Mouse (Mus musculus) forebrain, embryonic 13.5 days (tissue): ENCODE results near the gene Nutf2-ps1. TPM values are rescaled to one million over a fixed set of nuclear protein-coding genes. Genes with fewer than 3 reads are reported as not detected.
"Not testable (repeated sequence)": the region's sequence is repeated elsewhere in the genome, so short reads cannot be mapped to it uniquely, and the experiment has no call there.

Source experiments
- ATAC-seq: fragments of 200-750 bp; cut with Nextera tagmentation; 2 replicates; pipeline ENCODE4 v1.8.0; 2017
- H3K27ac ChIP-seq: fragments of 300-500 bp; sonication (generic); 2 replicates; pipeline ENCODE4 v1.5.1; 2015; ENCODE audit warnings: inconsistent platforms, mild to moderate bottlenecking, moderate library complexity
- H3K27me3 ChIP-seq: fragments of 300-500 bp; sonication (generic); 2 replicates; pipeline ENCODE4 v1.6.1; 2015; ENCODE audit warnings: mild to moderate bottlenecking, inconsistent platforms
- H3K36me3 ChIP-seq: fragments of 300-500 bp; sonication (generic); 2 replicates; pipeline ENCODE4 v1.6.1; 2015; ENCODE audit warnings: mild to moderate bottlenecking, inconsistent platforms; ENCODE audit not compliant: poor library complexity, severe bottlenecking
- H3K4me1 ChIP-seq: fragments of 300-500 bp; sonication (generic); 2 replicates; pipeline ENCODE4 v1.6.1; 2015; ENCODE audit warnings: inconsistent platforms
- H3K4me2 ChIP-seq: fragments of 300-500 bp; sonication (generic); 2 replicates; pipeline ENCODE4 v1.6.1; 2015; ENCODE audit warnings: inconsistent platforms, mild to moderate bottlenecking, moderate library complexity
- H3K4me3 ChIP-seq: fragments of 300-500 bp; sonication (generic); 2 replicates; pipeline ENCODE4 v1.5.1; 2015; ENCODE audit warnings: mild to moderate bottlenecking, inconsistent platforms
- H3K9ac ChIP-seq: fragments of 300-500 bp; sonication (generic); 2 replicates; pipeline ENCODE4 v1.6.1; 2015; ENCODE audit warnings: mild to moderate bottlenecking, inconsistent platforms
- H3K9me3 ChIP-seq: fragments of 300-500 bp; sonication (generic); replicated peaks from 2 replicates; pipeline ENCODE4 v1.6.1; 2016; ENCODE audit warnings: inconsistent platforms
- WGBS: fragments of 180-500 bp; shearing (Covaris S2); methylation state at CpG from one replicate; pipeline ENCODE4 v1.1.7; 2015; 5-methylcytosine and 5-hydroxymethylcytosine counted together
- polyA plus RNA-seq: library from polyadenylated mRNA; unstranded; fragments of >200 nt; fragmentation: Nextera tagmentation; extraction: Ambion mirVana; gene quantifications from 2 replicates; pipeline ENCODE4 v1.2.1, GENCODE M21; 2015

The Nutf2-ps1 gene
- 412 and 436 TPM in 2 replicates for polyA plus RNA-seq

DNA sequence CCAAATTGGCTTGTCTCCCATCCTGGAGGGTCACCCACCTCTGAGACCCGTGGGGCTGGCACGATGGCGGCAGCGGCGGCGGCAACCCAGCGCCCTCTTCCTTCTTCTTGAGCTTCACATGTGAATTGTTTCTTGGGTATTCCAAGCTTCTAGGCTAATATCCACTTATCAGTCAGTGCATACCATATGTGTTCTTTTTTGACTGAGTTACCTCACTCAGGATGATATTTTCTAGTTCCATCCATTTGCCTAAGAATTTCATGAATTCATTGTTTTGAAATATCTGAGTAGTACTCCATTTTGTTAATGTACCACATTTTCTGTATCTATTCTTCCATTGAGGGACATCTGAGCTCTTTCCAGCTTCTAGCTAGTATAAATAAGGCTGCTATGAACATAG, at the start of gene Nutf2-ps1:
TSS of gene Nutf2-ps1 (minus strand) at position 101 of the 400 bp plus-strand sequence.
- not testable (repeated sequence) for H3K4me1 ChIP-seq, H3K36me3 ChIP-seq, H3K4me2 ChIP-seq, ATAC-seq, H3K4me3 ChIP-seq, H3K27ac ChIP-seq, H3K9ac ChIP-seq, H3K27me3 ChIP-seq
- 94% methylated on average over 7 of the region's 7 CpGs for WGBS
- peaks cover 24% of the 10 kb centered on the region for H3K9me3 ChIP-seq

DNA sequence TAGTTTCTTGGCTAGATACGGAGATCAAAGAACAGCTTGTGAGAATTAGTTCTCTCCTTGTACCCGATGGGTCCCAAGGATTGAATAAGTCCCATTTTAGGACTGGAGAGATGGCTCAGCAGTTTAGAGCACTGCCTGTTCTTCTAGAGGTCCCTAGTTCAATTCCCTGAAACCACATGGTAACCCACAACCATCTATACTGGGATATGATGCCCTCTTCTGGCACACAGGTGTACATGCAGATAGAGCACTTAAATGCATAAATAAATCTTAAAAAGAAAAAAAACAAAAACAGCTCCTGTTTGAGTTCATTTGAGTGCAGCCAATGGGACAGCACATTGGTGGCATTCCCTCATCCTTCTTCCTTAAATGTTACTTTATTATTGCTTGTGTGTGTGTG, 49.2 kb upstream of the Nutf2-ps1 start:
- H3K27ac ChIP-seq, result no peak overlapping the region
- H3K4me1 ChIP-seq, result no peaks in the 10 kb centered on the region
- no peak for ATAC-seq
- no peak overlapping the region for H3K4me3 ChIP-seq
- H3K9ac ChIP-seq, result no peak overlapping the region
- H3K36me3 ChIP-seq, result peaks cover 83% of the 10 kb centered on the region
- no peak overlapping the region for H3K4me2 ChIP-seq
- no peaks in the 10 kb centered on the region for H3K9me3 ChIP-seq
- H3K27me3 ChIP-seq, result no peaks in the 10 kb centered on the region
- WGBS, result 90% methylated on average over 2 of the region's 2 CpGs

DNA sequence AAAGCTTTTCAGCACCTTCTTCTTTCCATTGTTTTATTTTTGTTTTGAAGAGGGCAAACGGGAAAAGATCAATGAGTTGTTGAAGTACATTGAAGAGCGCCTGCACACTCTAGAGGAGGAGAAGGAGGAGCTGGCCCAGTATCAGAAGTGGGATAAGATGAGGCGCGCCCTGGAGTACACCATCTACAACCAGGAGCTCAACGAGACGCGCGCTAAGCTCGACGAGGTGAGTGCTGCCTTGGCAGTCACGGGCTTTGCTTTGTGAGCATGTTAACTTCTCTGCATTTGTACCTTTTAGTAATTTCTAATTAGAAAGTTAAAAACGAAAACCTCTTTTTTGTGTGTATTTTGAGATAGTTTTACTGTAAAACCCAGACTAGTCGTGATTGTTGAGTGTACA, 32.8 kb upstream of the Nutf2-ps1 start:
- H3K4me2 ChIP-seq, result no peak overlapping the region
- H3K4me3 ChIP-seq, result no peak overlapping the region
- no peak overlapping the region for H3K9ac ChIP-seq
- no peaks in the 10 kb centered on the region for H3K9me3 ChIP-seq
- H3K4me1 ChIP-seq, result no peaks in the 10 kb centered on the region
- no peak overlapping the region for H3K27ac ChIP-seq
- no peak for ATAC-seq
- peaks cover 85% of the 10 kb centered on the region for H3K36me3 ChIP-seq
- 90% methylated on average over 13 of the region's 13 CpGs for WGBS
- no peaks in the 10 kb centered on the region for H3K27me3 ChIP-seq

DNA sequence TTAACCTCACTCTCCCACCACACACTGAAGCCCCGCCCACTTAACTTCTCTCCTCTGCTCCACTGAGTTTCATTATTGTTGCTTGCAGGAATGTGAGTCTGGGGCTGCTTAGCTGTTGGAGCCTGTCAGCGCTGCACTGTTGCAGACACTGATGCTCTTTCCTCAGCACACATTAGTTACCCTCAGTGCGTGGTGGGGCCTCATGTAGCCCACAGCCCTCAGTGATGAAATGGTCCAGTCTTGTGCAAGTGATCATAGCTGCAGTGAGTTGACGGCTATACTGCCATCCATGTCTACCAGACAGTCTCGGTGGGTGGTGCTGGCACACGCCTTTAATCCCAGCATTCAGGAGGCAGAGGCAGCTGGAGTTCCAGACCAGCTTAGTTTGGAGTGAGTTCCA, 20.1 kb upstream of the Nutf2-ps1 start:
- H3K27ac ChIP-seq, result no peak overlapping the region
- no peak overlapping the region for H3K4me3 ChIP-seq
- no peak overlapping the region for H3K9ac ChIP-seq
- ATAC-seq, result peak; percentile 57; the same call in 1 of the 2 replicates
- no peaks in the 10 kb centered on the region for H3K27me3 ChIP-seq
- 40% methylated on average over 6 of the region's 6 CpGs for WGBS
- peaks cover 5% of the 10 kb centered on the region; the same call in 1 of the 2 replicates for H3K4me1 ChIP-seq
- peaks cover 38% of the 10 kb centered on the region for H3K36me3 ChIP-seq
- H3K4me2 ChIP-seq, result no peak overlapping the region
- H3K9me3 ChIP-seq, result no peaks in the 10 kb centered on the region

DNA sequence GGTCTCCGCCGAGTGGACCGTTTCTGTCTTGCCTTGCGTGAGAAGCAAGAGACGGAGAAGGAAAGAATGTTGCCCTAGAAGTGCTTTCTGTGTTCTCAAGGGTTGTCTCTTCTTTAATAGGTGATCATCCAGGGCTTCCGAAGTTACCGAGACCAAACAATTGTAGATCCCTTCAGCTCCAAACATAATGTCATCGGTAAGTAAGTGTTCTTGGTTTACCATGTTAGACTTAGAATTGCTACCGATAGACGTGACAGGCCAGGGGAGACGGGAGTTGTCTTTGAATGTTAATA, 12.4 kb upstream of the Nutf2-ps1 start:
- no peak overlapping the region for H3K27ac ChIP-seq
- H3K27me3 ChIP-seq, result no peaks in the 10 kb centered on the region
- H3K9me3 ChIP-seq, result no peaks in the 10 kb centered on the region
- H3K4me1 ChIP-seq, result peaks cover 23% of the 10 kb centered on the region
- no peak for ATAC-seq
- WGBS, result 11% methylated on average over 11 of the region's 11 CpGs
- H3K4me2 ChIP-seq, result peak overlapping the region; percentile 97
- peaks cover 28% of the 10 kb centered on the region for H3K36me3 ChIP-seq
- peak overlapping the region; percentile 96 for H3K9ac ChIP-seq
- peak overlapping the region; percentile 98 for H3K4me3 ChIP-seq

DNA sequence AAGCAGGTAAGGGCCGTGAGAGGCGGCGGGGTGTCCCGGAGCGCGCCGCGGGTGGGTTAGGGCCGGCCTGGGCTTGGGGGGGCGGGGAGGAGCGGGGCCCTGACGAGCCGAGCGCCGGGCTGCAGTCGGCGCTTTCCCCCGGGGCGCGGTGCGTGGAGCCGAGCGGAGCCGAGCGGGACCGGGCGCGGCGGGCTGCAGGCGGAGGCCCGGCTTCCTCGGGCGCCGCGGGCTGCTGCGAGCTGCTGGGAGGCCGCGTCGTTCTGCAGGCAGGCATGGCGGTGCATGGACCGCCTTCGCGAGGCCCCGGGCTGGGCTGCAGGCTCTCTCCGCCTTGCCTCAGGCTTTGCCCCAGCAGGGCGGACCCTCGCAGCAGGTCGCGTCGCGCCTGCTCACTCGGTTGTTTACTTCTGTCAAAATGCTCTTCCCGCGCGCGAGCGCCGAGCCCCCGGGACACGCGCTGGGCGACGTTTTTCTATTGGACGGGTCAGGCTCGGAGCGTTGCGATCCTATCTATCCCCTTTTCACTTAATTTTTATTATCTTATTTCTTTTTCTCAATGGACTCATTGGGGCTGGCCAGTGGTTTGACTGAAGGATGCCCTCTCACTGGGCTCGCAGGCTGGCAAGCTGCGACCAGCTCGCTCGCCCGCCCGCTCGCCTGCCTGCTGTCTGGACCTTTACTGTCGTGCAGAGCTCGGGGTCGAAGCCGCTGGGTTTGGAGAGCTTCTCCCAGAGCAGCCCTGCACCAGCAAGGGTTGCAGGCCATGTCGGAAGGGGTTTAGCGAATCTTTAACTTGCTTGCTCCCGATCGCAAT, 11.9 kb upstream of the Nutf2-ps1 start:
- H3K4me1 ChIP-seq, result peaks cover 23% of the 10 kb centered on the region
- H3K4me3 ChIP-seq, result peak overlapping the region; percentile 98
- H3K4me2 ChIP-seq, result peak overlapping the region; percentile 97
- peak overlapping the region; percentile 96 for H3K9ac ChIP-seq
- under 1% methylated on average over 65 of the region's 82 CpGs for WGBS
- H3K9me3 ChIP-seq, result no peaks in the 10 kb centered on the region
- peak; percentile 65 for ATAC-seq
- H3K27me3 ChIP-seq, result no peaks in the 10 kb centered on the region
- peaks cover 25% of the 10 kb centered on the region for H3K36me3 ChIP-seq
- H3K27ac ChIP-seq, result peak overlapping the region; percentile 97

DNA sequence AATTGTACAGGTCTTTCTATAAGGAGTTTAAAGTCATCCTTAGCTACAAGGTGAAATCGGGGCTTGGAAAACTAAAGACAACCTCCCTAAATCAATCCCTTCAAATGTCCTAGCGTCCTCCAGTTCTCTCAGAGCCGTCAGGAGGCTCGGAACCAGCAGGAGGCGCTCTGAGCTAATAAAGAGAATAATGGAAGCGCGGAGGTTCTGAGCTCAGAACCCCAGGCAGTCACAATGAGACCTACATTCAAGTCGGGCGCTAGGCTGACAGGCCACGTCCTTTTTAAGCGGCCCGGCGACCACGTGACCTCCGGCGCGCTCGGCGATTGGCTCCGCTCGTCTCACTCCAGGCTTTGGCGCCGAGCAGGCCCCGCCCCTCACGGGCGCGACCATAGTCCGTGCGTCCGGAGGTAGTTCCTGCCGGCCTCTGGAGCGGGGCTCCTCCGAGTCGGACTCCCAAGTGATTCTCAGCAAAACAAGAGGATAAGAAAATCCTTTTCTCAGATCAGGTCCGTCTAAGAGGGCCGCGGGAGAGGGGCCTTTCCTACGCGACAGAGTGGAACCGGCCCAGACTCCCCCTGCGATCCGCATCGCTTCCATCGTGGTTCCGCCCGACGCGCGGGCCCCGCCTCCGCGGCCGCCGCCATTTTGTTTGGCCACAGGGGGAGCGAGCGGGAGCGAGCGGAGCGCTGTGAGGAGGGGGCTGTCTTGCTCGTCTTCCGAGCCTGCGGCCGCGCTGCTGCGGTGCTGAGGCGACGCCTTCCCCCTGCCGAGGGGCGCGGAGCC, 11.1 kb upstream of the Nutf2-ps1 start, which contains the start of gene Smc3:
TSS of gene Smc3 (plus strand) at position 642 of the 783 bp plus-strand sequence.
- under 1% methylated on average over 68 of the region's 70 CpGs for WGBS
- Histone ChIP-seq H3K9me3 (no peaks in the 10 kb centered on the region), H3K9ac (peak within 1 kb of the TSS; percentile 96), H3K36me3 (peaks cover 18% of the 10 kb centered on the region), H3K4me1 (peaks cover 23% of the 10 kb centered on the region), H3K4me2 (peak within 1 kb of the TSS; percentile 97), H3K27me3 (no peaks in the 10 kb centered on the region), H3K4me3 (peak within 1 kb of the TSS; percentile 98), H3K27ac (peak within 1 kb of the TSS; percentile 97)
- ATAC-seq, result peak; percentile 97

DNA sequence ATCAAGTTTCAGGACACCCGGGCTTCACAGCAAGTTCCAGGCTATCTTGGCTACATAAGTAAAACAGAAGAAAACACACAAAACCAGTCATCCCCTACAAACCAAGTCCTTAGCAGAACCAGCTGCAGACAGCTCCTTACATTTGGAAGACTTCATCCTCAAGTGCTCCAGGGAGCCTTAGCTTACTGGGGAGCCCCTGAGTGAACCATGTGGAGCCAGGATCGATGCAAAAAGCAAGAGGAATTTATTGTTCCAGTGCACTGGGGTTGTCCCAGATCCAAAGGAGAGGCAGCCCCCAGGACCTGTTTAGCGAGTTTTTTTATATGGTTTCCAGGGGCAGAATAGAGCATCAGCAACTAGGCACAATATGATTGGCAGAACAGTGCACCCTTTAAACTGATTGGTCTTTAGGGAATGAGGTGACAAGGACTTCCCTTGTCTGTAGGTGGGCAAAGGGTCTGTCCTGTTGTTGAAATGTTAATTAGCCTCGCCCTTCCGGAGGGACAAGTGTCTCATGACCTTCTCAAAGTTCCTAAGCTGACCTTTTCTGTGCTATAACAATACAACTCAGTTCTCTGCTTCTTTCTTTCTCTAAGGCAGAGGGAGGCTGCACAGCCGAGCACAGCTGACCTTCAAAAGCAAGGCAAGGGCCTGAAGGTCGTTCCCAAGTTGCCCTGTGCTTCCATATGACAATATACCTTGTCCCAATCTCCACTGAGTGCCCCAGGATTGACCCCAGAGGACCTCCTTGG, 8.0 kb upstream of the Nutf2-ps1 start:
- Histone ChIP-seq H3K9me3 (no peaks in the 10 kb centered on the region), H3K36me3 (no peaks in the 10 kb centered on the region), H3K27ac (no peak overlapping the region), H3K4me3 (no peak overlapping the region), H3K4me1 (peaks cover 9% of the 10 kb centered on the region), H3K27me3 (no peaks in the 10 kb centered on the region), H3K9ac (no peak overlapping the region), H3K4me2 (no peak overlapping the region)
- no peak for ATAC-seq
- 59% methylated on average over 7 of the region's 7 CpGs for WGBS

DNA sequence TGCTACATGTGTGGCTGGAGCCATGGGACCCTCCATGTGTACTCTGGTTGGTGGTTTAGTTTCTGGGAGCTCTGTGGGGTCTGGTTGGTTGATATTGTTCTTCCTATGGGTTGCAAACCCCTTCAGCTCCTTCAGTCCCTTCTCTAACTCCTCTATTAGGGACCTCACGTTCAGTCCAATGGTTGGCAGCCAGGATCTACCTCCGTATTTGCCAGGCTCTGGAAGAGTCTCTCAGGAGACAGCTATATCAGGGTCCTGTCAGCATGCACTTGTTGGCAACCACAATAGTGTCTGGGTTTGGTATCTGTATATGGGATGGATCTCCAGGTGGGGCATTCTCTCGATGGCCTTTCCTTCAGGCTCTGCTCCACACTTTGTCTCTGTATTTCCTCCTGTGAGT, 1.2 kb downstream of the Nutf2-ps1 start:
- WGBS, result 95% methylated on average over 3 of the region's 3 CpGs
- H3K4me3 ChIP-seq, H3K4me1 ChIP-seq, H3K9ac ChIP-seq, H3K27ac ChIP-seq, H3K27me3 ChIP-seq, H3K4me2 ChIP-seq, H3K36me3 ChIP-seq, ATAC-seq: not testable (repeated sequence)
- H3K9me3 ChIP-seq, result peaks cover 24% of the 10 kb centered on the region

DNA sequence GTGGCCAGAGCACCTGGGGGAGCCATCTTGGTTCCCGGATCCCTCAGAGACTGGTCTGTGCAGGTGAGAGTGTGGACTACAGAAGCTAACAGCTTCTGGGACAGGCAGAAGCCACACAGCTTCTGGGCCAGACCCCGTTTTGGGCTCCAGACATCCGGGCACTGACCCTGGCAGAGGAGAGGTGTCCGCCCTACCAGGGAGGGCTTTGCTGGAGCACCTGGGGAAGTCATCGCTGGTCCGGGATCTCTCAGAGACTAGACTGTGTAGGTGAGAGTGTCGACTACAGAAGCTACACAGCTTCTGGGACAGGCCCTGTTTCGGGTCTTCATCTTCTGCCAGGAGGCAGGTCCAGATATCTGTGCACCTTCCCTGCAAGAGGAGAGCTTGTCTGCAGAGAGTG, 8.6 kb downstream of the Nutf2-ps1 start:
- not testable (repeated sequence) for H3K4me3 ChIP-seq, H3K27ac ChIP-seq, H3K9ac ChIP-seq, H3K36me3 ChIP-seq, H3K4me1 ChIP-seq, H3K4me2 ChIP-seq, ATAC-seq, H3K27me3 ChIP-seq
- H3K9me3 ChIP-seq, result peaks cover 13% of the 10 kb centered on the region
- WGBS, result 88% methylated on average over 8 of the region's 8 CpGs

DNA sequence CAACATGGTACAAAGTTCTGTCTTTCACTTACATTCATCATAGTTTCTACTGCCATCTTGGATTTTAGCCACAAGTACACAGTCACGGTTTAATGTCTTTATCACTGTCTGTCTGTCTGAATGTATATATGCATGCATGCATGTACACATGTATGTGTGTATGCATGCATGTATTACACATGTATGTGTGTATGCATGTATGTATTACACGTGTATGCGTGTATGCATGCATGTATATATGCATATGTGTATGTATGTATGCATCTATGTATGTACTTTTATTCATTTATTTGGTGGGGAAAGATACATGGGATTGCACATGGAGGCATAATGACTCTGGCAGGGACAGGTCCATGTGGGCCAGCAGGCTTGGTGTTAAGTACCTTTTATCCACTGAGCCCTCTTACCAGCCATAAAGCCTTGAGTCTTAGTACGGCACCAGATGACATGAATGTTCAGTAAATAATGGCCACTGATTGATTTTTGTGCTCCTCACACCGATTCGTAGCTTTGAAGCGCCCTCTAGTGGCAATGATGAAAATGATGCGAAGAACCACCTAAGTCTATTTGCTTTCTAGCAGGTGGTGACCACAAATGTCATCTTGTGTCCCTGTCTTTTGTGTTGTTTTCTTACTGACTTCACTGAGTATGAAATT, 10.1 kb downstream of the Nutf2-ps1 start:
- H3K4me2 ChIP-seq, result no peak overlapping the region
- no peaks in the 10 kb centered on the region for H3K36me3 ChIP-seq
- H3K27me3 ChIP-seq, result no peaks in the 10 kb centered on the region
- H3K4me3 ChIP-seq, result no peak overlapping the region
- H3K4me1 ChIP-seq, result peaks cover 4% of the 10 kb centered on the region
- whole genome bisulfite sequencing, result 14% methylated on average over 8 of the region's 8 CpGs
- no peak overlapping the region for H3K27ac ChIP-seq
- H3K9ac ChIP-seq, result 0 out of 2 replicates have a peak overlapping the region, but pooled peaks have one; percentile 16
- no peaks in the 10 kb centered on the region for H3K9me3 ChIP-seq
- ATAC-seq, result peak; percentile 71
